Mouse (Mus musculus): Measurements from ENCODE around the gene Blm.

GRCm38 (mm10) chr7:80440685-80441084, 94.2 kb downstream of the Blm start:
- TF ChIP-seq CTCF (IDR thresholded peaks at IDR 0.05; ENCODE audit: extremely low read depth, insufficient read depth, low read length) = no peak
- TF ChIP-seq POLR2A (IDR thresholded peaks at IDR 0.05; ENCODE audit: extremely low read depth, insufficient read depth, low read length) = no peak
